Mouse (Mus musculus) C2C12 (cell line): ENCODE measurements around the gene Sept8.

Experiments used
- CTCF ChIP-seq: IDR thresholded peaks from one replicate; pipeline ENCODE4 v1.5.1; 2011; ENCODE audit not compliant: control insufficient read depth, insufficient read depth, insufficient read length
- FOSL1 ChIP-seq: IDR thresholded peaks from one replicate; pipeline ENCODE4 v1.8.0; 2011; ENCODE audit warnings: mild to moderate bottlenecking, low read length; ENCODE audit not compliant: poor library complexity, insufficient read depth, severe bottlenecking

DNA sequence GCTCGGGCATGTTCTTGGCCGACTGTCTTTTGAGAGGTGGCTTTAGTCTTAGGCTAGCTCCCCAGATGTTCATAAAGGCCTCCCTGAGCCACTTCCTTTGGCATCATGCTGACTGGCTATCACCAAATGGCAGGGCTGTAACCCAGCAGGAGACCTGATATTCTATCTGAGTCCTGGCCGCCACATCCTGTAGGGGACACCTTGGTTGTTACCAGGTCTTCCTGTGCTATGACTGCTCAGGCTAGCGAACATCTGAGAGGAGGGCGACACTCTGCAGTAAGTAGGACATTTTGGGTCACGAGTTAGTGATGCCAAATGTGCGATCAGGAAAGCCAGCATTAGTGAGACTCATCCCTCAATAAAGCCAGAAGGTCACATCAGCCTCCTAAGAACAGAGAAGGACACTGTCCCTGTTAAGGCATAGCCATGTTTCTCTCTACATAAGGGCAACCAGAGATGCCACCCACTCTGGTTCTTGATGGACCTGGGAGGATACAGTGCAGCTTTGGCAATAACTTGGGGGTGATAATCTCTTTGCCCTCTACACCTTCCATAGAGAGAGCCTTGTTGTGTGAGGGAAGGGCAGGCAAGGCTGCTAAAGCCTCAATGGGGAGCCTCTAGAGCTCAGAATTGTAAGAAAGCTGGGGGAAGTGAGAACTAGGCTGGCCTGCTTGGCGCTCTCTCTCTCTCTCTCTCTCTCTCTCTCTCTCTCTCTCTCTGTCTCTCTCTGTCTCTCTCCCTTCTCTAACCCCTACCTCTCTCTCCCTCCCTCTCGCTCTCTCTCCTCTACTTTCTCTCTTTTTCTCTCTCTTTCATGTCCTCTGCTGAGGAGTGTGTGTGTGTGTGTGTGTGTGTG lies 9.6 kb downstream of the Sept8 start:
- TF ChIP-seq CTCF (no peak), FOSL1 (no peak)
